Mouse (Mus musculus): ENCODE measurements at regions not wholly inside any gene's neighbourhood (a gene's known extent, or its start where the extent isn't known, plus 50 kb on each side); places are given as distances from the start of the nearest gene placed in this dataset.

- DNase-seq (ENCODE audit: extremely low spot score in 1 of 2, low spot score in 1 of 2) = no peak
These were observed 101.8 kb upstream of the Jun start for GRCm38 (mm10) chr4:95153737-95154287.

DNA sequence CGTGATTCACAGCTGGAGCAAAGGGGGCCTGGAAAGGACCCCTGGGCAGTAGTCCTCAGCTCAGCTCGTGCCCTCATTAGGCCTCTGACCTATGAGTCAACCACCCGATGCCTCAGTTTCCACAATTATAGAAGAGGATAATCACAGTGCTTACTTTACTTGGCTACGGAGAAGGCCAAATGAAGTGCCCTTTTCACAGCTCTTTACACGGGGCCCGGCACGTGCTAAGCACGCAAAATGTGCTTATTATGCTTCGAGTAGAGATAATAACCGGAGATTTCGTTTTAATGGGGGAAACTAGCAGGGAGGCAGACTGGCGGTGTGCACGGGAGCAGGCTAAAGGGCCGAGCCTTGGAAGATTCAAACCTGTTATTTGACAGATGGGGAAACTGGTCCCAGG, 102.4 kb upstream of the Jun start:
- DNase-seq (ENCODE audit: extremely low spot score in 1 of 2, low spot score in 1 of 2) = no peak

GRCm38 (mm10) chr4:95155178-95155577, 103.2 kb upstream of the Jun start:
- DNase-seq (ENCODE audit: extremely low spot score in 1 of 2, low spot score in 1 of 2) = no peak

- DNase-seq (ENCODE audit: extremely low spot score in 1 of 2, low spot score in 1 of 2) = no peak
These were observed 103.8 kb upstream of the Jun start for GRCm38 (mm10) chr4:95155796-95156195.

DNA sequence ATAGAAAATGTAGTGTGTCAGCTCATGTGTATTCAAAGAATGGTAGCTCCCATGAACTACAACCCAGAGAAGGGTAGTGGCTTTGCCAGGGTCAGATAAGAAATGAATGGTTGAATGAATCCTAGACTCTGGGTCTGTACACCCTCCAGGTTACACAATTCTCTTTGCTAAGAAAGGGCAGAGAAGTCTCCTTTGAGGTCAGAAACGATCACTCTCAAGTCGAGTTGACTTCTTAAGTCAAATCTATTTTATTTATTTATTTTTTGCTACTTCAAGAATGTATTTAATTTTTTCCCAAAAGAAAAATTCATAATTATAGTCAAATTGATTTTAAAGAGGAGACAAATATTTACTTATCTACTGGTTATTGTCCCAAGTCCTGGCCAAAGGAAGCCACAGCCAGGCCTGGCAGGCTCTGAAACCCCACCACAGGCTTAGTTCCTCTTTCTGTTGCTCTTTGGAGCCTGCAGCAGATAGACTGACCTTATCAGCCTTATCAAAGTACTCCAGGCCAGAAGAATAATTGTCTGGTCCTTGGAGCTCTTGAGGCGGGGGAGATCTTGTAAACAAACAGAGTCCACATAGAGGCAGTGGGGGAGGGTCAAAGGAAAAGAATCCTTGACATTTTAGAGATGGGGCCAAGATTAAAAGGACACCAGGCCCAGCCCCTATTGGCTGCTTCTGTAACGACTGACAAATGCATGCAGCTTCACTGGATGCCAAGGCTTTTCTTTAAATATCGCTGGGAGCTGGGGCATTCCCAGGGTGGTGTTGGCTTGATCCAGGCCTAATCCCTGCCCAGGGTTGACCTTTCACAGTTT, 104.6 kb upstream of the Jun start:
- DNase-seq (ENCODE audit: extremely low spot score in 1 of 2, low spot score in 1 of 2) = no peak

DNA sequence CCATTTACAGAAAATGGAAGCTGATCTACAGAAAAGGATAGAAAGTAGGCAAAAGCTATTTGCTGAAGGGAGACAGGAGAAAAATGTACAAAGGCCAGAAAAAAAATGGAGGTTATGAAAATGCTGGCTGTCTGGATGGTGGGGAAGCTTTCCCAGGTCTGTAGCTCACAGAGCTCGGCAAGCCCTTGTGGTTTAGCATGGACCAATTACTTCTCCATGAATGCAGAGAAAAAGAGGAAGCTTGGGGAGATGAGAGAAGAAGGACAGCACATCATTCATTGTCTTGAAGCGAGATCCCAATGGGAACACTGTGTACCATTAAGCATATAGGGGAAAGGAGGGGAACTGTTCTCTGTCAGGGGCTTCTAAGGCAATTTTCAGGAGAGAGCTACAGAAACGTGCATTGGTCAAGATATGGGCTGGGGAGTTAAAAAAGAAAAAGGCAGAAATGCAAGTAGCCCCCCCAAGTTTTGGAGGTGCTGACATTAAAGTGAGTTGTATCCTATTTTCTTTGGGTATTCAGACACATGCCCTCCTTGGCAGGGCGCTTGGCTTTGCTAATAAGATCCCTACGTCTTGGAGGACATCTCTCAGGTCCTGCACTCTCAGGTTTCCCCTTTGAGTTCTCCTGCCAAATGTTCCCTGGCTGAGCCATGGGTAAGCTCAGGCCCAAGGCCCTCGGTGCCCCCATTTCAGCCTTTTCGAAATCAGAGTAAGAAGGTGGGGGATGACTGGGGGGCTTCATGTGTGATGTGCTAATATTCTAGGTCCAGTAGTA, 105.8 kb upstream of the Jun start:
- no peak for DNase-seq (ENCODE audit: extremely low spot score in 1 of 2, low spot score in 1 of 2)

GRCm38 (mm10) chr4:95158632-95159424, 106.8 kb upstream of the Jun start:
- DNase-seq (ENCODE audit: extremely low spot score in 1 of 2, low spot score in 1 of 2) = no peak

- no peak for DNase-seq (ENCODE audit: extremely low spot score in 1 of 2, low spot score in 1 of 2)
These were observed 107.8 kb upstream of the Jun start for GRCm38 (mm10) chr4:95159821-95160220.

GRCm38 (mm10) chr4:95160465-95160864, 108.4 kb upstream of the Jun start:
- no peak for DNase-seq (ENCODE audit: extremely low spot score in 1 of 2, low spot score in 1 of 2)

DNA sequence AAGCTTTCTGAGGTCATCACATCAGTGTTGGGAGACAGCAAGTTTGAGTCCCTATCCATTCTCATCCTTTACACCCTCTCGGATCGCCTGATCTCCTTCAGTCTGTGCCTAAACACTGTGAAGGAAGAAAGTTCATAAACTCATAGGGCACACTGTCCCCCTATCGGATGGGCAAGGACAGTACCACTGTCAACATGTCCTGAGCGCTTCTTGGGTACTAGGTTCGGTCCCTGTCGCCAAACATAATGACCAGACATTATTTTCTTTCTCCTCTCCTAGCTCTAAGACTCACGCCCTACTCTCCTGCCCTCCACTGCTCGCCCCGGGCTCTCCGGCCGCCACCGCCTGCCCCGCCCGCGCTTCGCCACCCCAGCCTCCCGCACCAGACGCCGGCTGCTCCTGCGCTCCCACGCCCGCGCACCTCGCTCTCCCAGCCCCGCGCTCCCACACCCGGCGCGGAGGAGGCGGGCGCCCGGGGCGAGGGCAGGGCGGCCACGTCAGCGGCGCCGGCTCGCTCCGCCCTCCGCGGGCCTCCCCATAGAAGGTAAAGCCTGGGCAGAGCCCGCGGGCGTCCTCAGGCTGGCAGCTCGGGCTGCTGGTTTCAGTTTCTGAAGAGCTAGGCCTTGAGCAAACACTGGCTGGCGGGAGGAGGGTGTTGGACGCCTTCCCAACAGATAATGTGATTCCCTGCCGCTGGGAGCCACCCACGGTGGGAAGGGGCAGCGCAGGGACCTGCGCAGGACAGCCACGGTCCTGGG, 109.1 kb upstream of the Jun start:
- peak; percentile 69 to 71 for DNase-seq (ENCODE audit: extremely low spot score in 1 of 2, low spot score in 1 of 2)

GRCm38 (mm10) chr4:95161670-95162020, 109.6 kb upstream of the Jun start:
- no peak for DNase-seq (ENCODE audit: extremely low spot score in 1 of 2, low spot score in 1 of 2)

- DNase-seq (ENCODE audit: extremely low spot score in 1 of 2, low spot score in 1 of 2) = no peak
These were observed 110.5 kb upstream of the Jun start for GRCm38 (mm10) chr4:95162386-95163090.

GRCm38 (mm10) chr4:95163403-95163802, 111.4 kb upstream of the Jun start:
- no peak for DNase-seq (ENCODE audit: extremely low spot score in 1 of 2, low spot score in 1 of 2)

- no peak for DNase-seq (ENCODE audit: extremely low spot score in 1 of 2, low spot score in 1 of 2)
These were observed 114.5 kb upstream of the Jun start for GRCm38 (mm10) chr4:95166503-95166902.

GRCm38 (mm10) chr4:95167216-95167615, 115.2 kb upstream of the Jun start:
- DNase-seq (ENCODE audit: extremely low spot score in 1 of 2, low spot score in 1 of 2) = no peak

DNA sequence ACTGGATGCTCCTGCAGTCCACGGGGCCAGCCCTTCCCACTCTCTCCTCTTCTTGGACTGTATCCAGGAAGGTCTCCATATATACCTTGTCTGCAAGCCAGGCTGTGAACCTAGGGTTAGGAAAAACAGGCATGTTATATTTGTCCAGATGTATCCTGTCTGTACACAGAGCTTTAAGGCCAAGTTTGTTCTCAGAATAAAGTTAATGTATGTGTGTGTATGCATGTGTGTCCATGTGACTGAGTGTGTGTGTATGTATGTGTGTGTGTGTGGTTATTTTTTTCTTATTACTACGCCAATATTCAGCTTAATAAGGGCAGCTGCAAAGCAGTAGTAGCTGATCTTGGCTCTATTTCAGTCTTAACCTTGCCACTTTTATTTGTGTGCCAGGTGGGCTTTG, 117.7 kb upstream of the Jun start:
- DNase-seq (ENCODE audit: extremely low spot score in 1 of 2, low spot score in 1 of 2) = no peak

DNA sequence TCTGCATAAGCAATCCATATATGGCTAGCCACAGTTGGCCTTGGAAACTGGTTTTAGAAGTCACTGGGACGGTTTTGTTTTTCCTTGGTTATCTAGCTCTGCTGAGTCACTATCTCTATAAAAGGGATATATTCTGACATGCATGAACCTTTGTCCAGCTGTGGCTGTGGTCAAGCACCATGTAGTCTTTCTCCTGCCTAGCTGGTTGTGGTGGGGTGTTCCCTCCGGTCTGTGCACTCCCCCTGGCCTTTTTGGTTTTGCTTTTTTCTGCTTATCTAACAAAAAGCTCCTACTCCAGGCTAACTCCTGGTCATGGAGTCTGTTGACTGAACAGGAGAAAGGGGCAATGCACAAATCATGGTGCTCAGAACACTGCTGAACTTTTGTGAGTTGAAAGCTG, 125.7 kb upstream of the Jun start:
- DNase-seq (ENCODE audit: extremely low spot score in 1 of 2, low spot score in 1 of 2) = no peak

- DNase-seq (ENCODE audit: extremely low spot score in 1 of 2, low spot score in 1 of 2) = no peak
These were observed 126.4 kb upstream of the Jun start for GRCm38 (mm10) chr4:95178467-95178866.

DNA sequence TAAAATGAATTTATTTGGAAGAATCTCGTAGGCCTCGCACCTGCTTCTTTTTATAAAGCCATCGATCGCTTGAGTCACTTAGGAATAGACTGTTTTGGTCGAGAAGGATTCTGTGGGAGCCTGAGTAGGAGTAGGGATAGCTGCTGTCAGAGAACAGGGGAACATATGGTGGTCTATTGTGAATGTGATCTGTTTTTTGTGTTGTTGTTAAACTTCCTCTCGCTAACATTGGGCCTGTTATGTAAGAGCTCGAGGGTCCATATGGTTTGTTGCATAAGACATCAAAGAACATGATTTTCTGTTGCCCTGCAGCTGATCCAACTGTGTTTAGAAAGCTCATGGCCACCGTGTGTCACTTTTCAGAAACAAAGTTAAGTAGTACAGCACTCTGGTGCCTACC, 126.9 kb upstream of the Jun start:
- DNase-seq (ENCODE audit: extremely low spot score in 1 of 2, low spot score in 1 of 2) = peak in 1 of 2 experiments; percentile 37

DNA sequence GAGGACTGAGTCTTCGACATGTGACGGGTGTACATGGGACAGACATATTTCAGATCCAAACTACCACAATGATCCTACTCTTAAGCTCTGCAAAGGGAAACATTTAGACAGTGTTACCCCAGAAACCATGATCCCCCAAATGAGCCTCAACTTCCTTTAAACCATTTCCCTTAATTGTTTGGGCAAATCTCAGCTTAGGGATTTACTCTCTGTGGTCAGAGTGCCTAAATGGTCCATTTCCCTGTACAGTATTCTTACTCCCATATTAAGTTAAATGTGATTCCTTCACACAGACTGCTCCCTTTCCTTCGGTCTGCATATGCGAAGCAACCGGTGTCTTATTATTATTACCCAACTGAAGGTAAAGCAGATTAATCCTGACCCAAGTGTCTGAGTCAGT, 128.4 kb upstream of the Jun start:
- no peak for DNase-seq (ENCODE audit: extremely low spot score in 1 of 2, low spot score in 1 of 2)
